Mouse (Mus musculus): ENCODE measurements around the gene Gcnt3. TPM values are rescaled to one million over a fixed set of nuclear protein-coding genes. Genes with fewer than 3 reads are reported as not detected.

Gene Gcnt3
- polyA plus RNA-seq (2015; fragmentation: Nextera tagmentation; extraction: Ambion mirVana): 0.16 and 0.23 TPM in 2 replicates

- Histone ChIP-seq H3K36me3 (no peaks in the 10 kb centered on the region), H3K4me3 (replicated peaks) (no peak within 1 kb of the TSS), H3K27me3 (no peaks in the 10 kb centered on the region), H3K27ac (replicated peaks) (no peak within 1 kb of the TSS), H3K4me2 (replicated peaks) (no peak within 1 kb of the TSS), H3K4me1 (no peaks in the 10 kb centered on the region), H3K9me3 (replicated peaks) (no peaks in the 10 kb centered on the region), H3K9ac (no peak within 1 kb of the TSS)
- no peak for ATAC-seq (ENCODE audit: insufficient number of reproducible peaks, low FRiP score, low TSS enrichment, low read depth)
- WGBS: 70% methylated on average over 7 of the region's 7 CpGs
These were observed at the start of gene Gcnt3 for GRCm38 (mm10) chr9:70037988-70038387. TSS of gene Gcnt3 (minus strand) at chr9:70038088.

DNA sequence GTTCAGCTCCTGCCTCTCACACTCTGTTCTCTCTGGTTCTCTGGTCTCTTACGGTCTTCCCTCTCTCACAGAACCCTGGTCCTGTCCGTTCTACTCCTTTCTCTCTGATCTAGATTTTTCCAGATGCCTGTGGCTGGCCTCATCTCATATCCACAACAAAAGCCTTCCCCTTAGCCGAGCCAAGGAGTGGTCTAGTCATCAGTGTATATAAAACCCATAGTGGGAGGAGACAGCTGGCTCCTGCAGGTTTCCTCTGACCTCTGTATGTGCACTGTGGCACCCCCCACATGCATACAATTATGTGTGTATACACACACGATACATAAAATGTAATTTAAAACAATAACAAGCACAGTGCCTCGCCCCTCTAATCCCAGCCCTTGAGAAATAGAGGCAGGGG is 49.5 kb upstream of the Gcnt3 start:
- Histone ChIP-seq H3K4me2 (replicated peaks) (no peak overlapping the region), H3K36me3 (no peaks in the 10 kb centered on the region), H3K4me1 (peaks cover 15% of the 10 kb centered on the region), H3K4me3 (replicated peaks) (no peak overlapping the region), H3K9ac (no peak overlapping the region), H3K27ac (replicated peaks) (no peak overlapping the region), H3K27me3 (no peaks in the 10 kb centered on the region), H3K9me3 (replicated peaks) (no peaks in the 10 kb centered on the region)
- WGBS: 48% methylated on average over 5 of the region's 5 CpGs
- ATAC-seq (ENCODE audit: insufficient number of reproducible peaks, low FRiP score, low TSS enrichment, low read depth): no peak

GRCm38 (mm10) chr9:70086091-70086490 is 48.2 kb upstream of the Gcnt3 start:
- 32% methylated on average over 6 of the region's 6 CpGs for WGBS

DNA sequence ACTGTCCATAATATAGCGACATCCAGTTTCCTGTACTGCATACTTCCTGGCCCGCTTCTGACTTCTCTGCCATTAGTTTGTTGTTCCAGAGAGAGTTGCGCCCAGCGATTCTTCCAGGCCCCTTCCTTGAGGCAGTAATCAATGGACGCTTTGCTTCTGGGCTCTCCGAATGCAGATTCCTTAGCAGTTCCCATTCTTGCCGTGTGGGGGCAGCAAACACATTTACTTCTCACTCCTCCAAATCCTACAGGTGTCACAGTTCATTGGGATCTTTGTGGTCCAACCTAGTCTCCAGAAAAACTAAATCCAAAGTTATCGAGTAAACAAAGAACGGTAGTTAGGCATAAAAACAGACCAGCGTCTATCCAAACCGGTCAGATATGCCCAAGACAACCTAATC is 46.2 kb upstream of the Gcnt3 start:
- Histone ChIP-seq H3K9me3 (replicated peaks) (no peaks in the 10 kb centered on the region), H3K27me3 (no peaks in the 10 kb centered on the region), H3K36me3 (no peaks in the 10 kb centered on the region), H3K4me2 (replicated peaks) (no peak overlapping the region), H3K9ac (no peak overlapping the region), H3K4me3 (replicated peaks) (no peak overlapping the region), H3K27ac (replicated peaks) (no peak overlapping the region), H3K4me1 (peaks cover 16% of the 10 kb centered on the region)
- ATAC-seq (ENCODE audit: insufficient number of reproducible peaks, low FRiP score, low TSS enrichment, low read depth): no peak
- 55% methylated on average over 11 of the region's 11 CpGs for WGBS

More at GRCm38 (mm10) chr9:70086091-70086490, 48.2 kb upstream of the Gcnt3 start:
- no peak overlapping the region for H3K9ac ChIP-seq
- ATAC-seq (ENCODE audit: insufficient number of reproducible peaks, low FRiP score, low TSS enrichment, low read depth): no peak
- H3K4me3 ChIP-seq (replicated peaks): no peak overlapping the region
- peaks cover 16% of the 10 kb centered on the region for H3K4me1 ChIP-seq
- H3K9me3 ChIP-seq (replicated peaks): no peaks in the 10 kb centered on the region
- no peaks in the 10 kb centered on the region for H3K36me3 ChIP-seq
- H3K27me3 ChIP-seq: no peaks in the 10 kb centered on the region
- H3K4me2 ChIP-seq (replicated peaks): no peak overlapping the region
- H3K27ac ChIP-seq (replicated peaks): no peak overlapping the region

GRCm38 (mm10) chr9:70082357-70083204 is 44.7 kb upstream of the Gcnt3 start:
- Histone ChIP-seq H3K9ac (no peak overlapping the region), H3K27ac (replicated peaks) (no peak overlapping the region)

GRCm38 (mm10) chr9:70081767-70082166 is 43.9 kb upstream of the Gcnt3 start:
- ATAC-seq (ENCODE audit: insufficient number of reproducible peaks, low FRiP score, low TSS enrichment, low read depth): no peak
- peaks cover 5% of the 10 kb centered on the region; the same call in 1 of the 2 replicates for H3K4me1 ChIP-seq
- no peak overlapping the region for H3K9ac ChIP-seq
- H3K4me2 ChIP-seq (replicated peaks): no peak overlapping the region
- H3K4me3 ChIP-seq (replicated peaks): no peak overlapping the region
- no peaks in the 10 kb centered on the region for H3K36me3 ChIP-seq
- H3K9me3 ChIP-seq (replicated peaks): no peaks in the 10 kb centered on the region
- H3K27ac ChIP-seq (replicated peaks): no peak overlapping the region
- no peaks in the 10 kb centered on the region for H3K27me3 ChIP-seq
- WGBS: 93% methylated on average over 7 of the region's 7 CpGs

More at GRCm38 (mm10) chr9:70082357-70083204, 44.7 kb upstream of the Gcnt3 start:
- 51% methylated on average over 25 of the region's 25 CpGs for WGBS
- Histone ChIP-seq H3K4me3 (replicated peaks) (no peak overlapping the region), H3K4me1 (peaks cover 5% of the 10 kb centered on the region; the same call in 1 of the 2 replicates), H3K27me3 (no peaks in the 10 kb centered on the region), H3K9me3 (replicated peaks) (no peaks in the 10 kb centered on the region), H3K4me2 (replicated peaks) (peak overlapping the region; percentile 15; the same call in 1 of the 2 replicates), H3K36me3 (no peaks in the 10 kb centered on the region)
- no peak for ATAC-seq (ENCODE audit: insufficient number of reproducible peaks, low FRiP score, low TSS enrichment, low read depth)

GRCm38 (mm10) chr9:70080976-70081375 is 43.1 kb upstream of the Gcnt3 start:
- H3K9me3 ChIP-seq (replicated peaks): no peaks in the 10 kb centered on the region
- H3K27me3 ChIP-seq: no peaks in the 10 kb centered on the region
- H3K27ac ChIP-seq (replicated peaks): no peak overlapping the region
- H3K4me1 ChIP-seq: peaks cover 5% of the 10 kb centered on the region; the same call in 1 of the 2 replicates
- H3K4me3 ChIP-seq (replicated peaks): no peak overlapping the region
- H3K9ac ChIP-seq: no peak overlapping the region
- no peak overlapping the region for H3K4me2 ChIP-seq (replicated peaks)
- H3K36me3 ChIP-seq: no peaks in the 10 kb centered on the region
- WGBS: 71% methylated on average over 2 of the region's 2 CpGs
- ATAC-seq (ENCODE audit: insufficient number of reproducible peaks, low FRiP score, low TSS enrichment, low read depth): no peak

DNA sequence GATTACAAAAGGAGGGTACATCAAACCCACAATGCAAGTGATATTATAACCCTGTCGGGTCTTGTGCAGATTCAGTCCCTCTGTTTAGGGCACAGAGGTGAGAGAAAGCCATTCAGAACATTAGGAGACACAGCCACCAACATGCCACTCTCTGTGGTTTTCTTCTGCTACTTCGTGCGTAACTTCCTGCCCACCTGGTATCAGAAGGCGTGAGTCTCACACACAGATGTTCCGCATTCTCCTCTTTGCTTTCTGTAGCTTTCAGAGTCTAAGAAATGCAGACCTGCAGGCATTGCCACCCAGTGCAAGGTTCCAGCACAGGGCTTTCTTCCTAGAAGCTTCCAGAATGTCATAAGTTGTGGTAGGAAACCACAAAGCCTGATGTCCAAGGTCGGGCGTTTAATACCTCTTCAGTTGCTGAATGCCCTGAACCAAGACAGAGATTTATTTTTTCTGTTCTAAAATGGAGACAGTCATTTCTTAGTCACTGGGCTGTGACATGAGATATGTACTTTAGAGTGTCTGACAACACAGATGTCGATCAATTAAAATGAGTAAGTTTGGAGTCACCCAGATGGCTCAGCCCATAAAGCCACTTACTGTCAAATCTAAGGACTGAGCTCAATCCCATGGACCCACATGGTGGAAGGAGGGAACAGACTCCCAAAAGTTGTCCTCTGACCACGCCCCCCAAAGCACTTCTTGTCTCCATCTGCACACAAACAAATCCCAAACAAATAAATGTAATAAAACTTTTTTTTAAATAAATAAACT is 42.3 kb upstream of the Gcnt3 start:
- Histone ChIP-seq H3K27me3 (no peaks in the 10 kb centered on the region), H3K4me3 (replicated peaks) (no peak overlapping the region), H3K36me3 (no peaks in the 10 kb centered on the region), H3K27ac (replicated peaks) (no peak overlapping the region), H3K4me1 (peaks cover 5% of the 10 kb centered on the region; the same call in 1 of the 2 replicates), H3K9me3 (replicated peaks) (no peaks in the 10 kb centered on the region), H3K9ac (no peak overlapping the region), H3K4me2 (replicated peaks) (no peak overlapping the region)
- WGBS: 83% methylated on average over 9 of the region's 9 CpGs
- no peak for ATAC-seq (ENCODE audit: insufficient number of reproducible peaks, low FRiP score, low TSS enrichment, low read depth)

- WGBS: 80% methylated on average over 3 of the region's 3 CpGs
- Histone ChIP-seq H3K27ac (replicated peaks) (no peak overlapping the region), H3K4me1 (peaks cover 5% of the 10 kb centered on the region; the same call in 1 of the 2 replicates), H3K9me3 (replicated peaks) (no peaks in the 10 kb centered on the region), H3K4me2 (replicated peaks) (no peak overlapping the region), H3K27me3 (0 out of 2 replicates have a peak, but pooled peaks cover 2% of the 10 kb centered on the region), H3K36me3 (no peaks in the 10 kb centered on the region), H3K9ac (no peak overlapping the region), H3K4me3 (replicated peaks) (no peak overlapping the region)
- ATAC-seq (ENCODE audit: insufficient number of reproducible peaks, low FRiP score, low TSS enrichment, low read depth): no peak
These were observed 40.1 kb upstream of the Gcnt3 start for GRCm38 (mm10) chr9:70078034-70078433.

DNA sequence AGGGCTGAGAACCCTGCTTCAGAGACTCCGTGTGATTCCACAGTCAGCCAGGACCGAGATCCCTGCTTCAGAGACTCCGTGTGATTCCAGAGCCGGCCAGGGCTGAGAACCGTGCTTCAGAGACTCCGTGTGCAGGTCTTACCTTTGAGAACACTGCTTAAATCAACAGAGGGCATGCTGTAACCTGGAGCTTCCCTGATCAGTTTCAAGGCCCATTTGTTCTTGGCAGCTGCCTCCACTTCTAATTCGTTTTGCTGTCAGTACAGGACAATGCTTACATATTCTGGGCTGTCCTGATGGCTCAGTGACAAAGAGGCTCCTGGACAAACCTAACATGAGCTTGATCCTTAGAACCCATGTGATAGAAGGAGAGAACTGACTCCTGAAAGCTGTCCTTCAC is 39.3 kb upstream of the Gcnt3 start:
- Histone ChIP-seq H3K4me2 (replicated peaks) (no peak overlapping the region), H3K9ac (no peak overlapping the region), H3K36me3 (no peaks in the 10 kb centered on the region), H3K27ac (replicated peaks) (no peak overlapping the region), H3K4me1 (no peaks in the 10 kb centered on the region), H3K4me3 (replicated peaks) (no peak overlapping the region), H3K27me3 (0 out of 2 replicates have a peak, but pooled peaks cover 2% of the 10 kb centered on the region), H3K9me3 (replicated peaks) (no peaks in the 10 kb centered on the region)
- 48% methylated on average over 7 of the region's 7 CpGs for WGBS
- no peak for ATAC-seq (ENCODE audit: insufficient number of reproducible peaks, low FRiP score, low TSS enrichment, low read depth)

- ATAC-seq (ENCODE audit: insufficient number of reproducible peaks, low FRiP score, low TSS enrichment, low read depth): no peak
- no peak overlapping the region for H3K27ac ChIP-seq (replicated peaks)
These were observed 34.5 kb upstream of the Gcnt3 start for GRCm38 (mm10) chr9:70072387-70072786.

More at GRCm38 (mm10) chr9:70072387-70072786, 34.5 kb upstream of the Gcnt3 start:
- Histone ChIP-seq H3K36me3 (no peaks in the 10 kb centered on the region), H3K4me2 (replicated peaks) (no peak overlapping the region), H3K4me1 (no peaks in the 10 kb centered on the region), H3K4me3 (replicated peaks) (no peak overlapping the region), H3K9me3 (replicated peaks) (no peaks in the 10 kb centered on the region), H3K9ac (no peak overlapping the region), H3K27me3 (0 out of 2 replicates have a peak, but pooled peaks cover 2% of the 10 kb centered on the region)
- whole genome bisulfite sequencing: 81% methylated on average over 8 of the region's 8 CpGs

All from embryonic facial prominence, embryonic 15.5 days (tissue).